In genomic region chr14:29967611-29968010, GRCm38 (mm10) we compare ENCODE assay signal across 8 mouse cellular contexts. TPM values are rescaled to one million over a fixed set of nuclear protein-coding genes. Genes with fewer than 3 reads are reported as not detected.
DNase-seq lines count a peak whose midpoint lies in the region; ATAC-seq and TF ChIP-seq lines count a peak whose summit lies in the region.

No protein-coding gene starts in this region.

- peaks cover 25% of the 10 kb centered on the region for H3K36me3 ChIP-seq in heart, postnatal 0 days (replicated peaks; ENCODE audit: control insufficient read depth, insufficient read depth, low read length)
- H3K36me3 ChIP-seq in hindbrain, embryonic 12.5 days, result peaks cover 21% of the 10 kb centered on the region
- H3K36me3 ChIP-seq in midbrain, embryonic 13.5 days, result peaks cover 28% of the 10 kb centered on the region

- TF ChIP-seq EP300 in heart, postnatal 0 days (IDR thresholded peaks at IDR 0.05; ENCODE audit: low read depth), result no peak

- peaks cover 12% of the 10 kb centered on the region for H3K4me1 ChIP-seq in heart, postnatal 0 days (ENCODE audit: control insufficient read depth, insufficient read depth)
- peaks cover 18% of the 10 kb centered on the region for H3K4me1 ChIP-seq in hindbrain, embryonic 12.5 days
- peaks cover 25% of the 10 kb centered on the region for H3K4me1 ChIP-seq in midbrain, embryonic 13.5 days (replicated peaks)

- TF ChIP-seq CTCF in heart, postnatal 0 days (IDR thresholded peaks at IDR 0.05; ENCODE audit: low read depth), result no peak

- no peak for DNase-seq in heart, postnatal 0 days (ENCODE audit: low spot score)
- no peak for DNase-seq in heart, postnatal 4 days
- DNase-seq in R1 (ENCODE audit: low read depth, low spot score) (peak; percentile 61), adipocyte (ENCODE audit: low spot score) (no peak)
- DNase-seq in frontal cortex, postnatal 14 days (ENCODE audit: low spot score in 2 of 2), result no peak
- DNase-seq in kidney, adult 11 months, result no peak

- peak overlapping the region; percentile 83 for H3K27ac ChIP-seq in heart, postnatal 0 days (ENCODE audit: low read depth)
- H3K27ac ChIP-seq in hindbrain, embryonic 12.5 days, result peak overlapping the region; percentile 71; the same call in 1 of the 2 replicates
- peak overlapping the region; percentile 35; the same call in 1 of the 2 replicates for H3K27ac ChIP-seq in midbrain, embryonic 13.5 days

- H3K4me2 ChIP-seq in heart, postnatal 0 days (ENCODE audit: low read depth, low read length), result peak overlapping the region; percentile 66
- peak overlapping the region; percentile 60 for H3K4me2 ChIP-seq in hindbrain, embryonic 12.5 days (replicated peaks)
- H3K4me2 ChIP-seq in midbrain, embryonic 13.5 days (replicated peaks), result peak overlapping the region; percentile 54

- WGBS in heart, postnatal 0 days, result 59% methylated on average over 7 of the region's 7 CpGs
- 66% methylated on average over 7 of the region's 7 CpGs for WGBS in hindbrain, embryonic 12.5 days
- WGBS in midbrain, embryonic 13.5 days, result 65% methylated on average over 7 of the region's 7 CpGs

- ATAC-seq in heart, postnatal 0 days (ENCODE audit: insufficient read depth, low read depth), result no peak
- 0 out of 2 replicates have a peak, but pooled peaks have one; percentile 2 for ATAC-seq in hindbrain, embryonic 12.5 days (ENCODE audit: low FRiP score)
- ATAC-seq in midbrain, embryonic 13.5 days, result peak; percentile 0; the same call in 1 of the 2 replicates

- peak overlapping the region; percentile 77 for H3K4me3 ChIP-seq in heart, postnatal 0 days (ENCODE audit: low read depth, low read length)
- peak overlapping the region; percentile 91 for H3K4me3 ChIP-seq in hindbrain, embryonic 12.5 days
- peak overlapping the region; percentile 91 for H3K4me3 ChIP-seq in midbrain, embryonic 13.5 days (replicated peaks)

- peaks cover 3% of the 10 kb centered on the region; the same call in 1 of the 2 replicates for H3K9me3 ChIP-seq in heart, postnatal 0 days (replicated peaks; ENCODE audit: control insufficient read depth, low read length)
- no peaks in the 10 kb centered on the region for H3K9me3 ChIP-seq in hindbrain, embryonic 12.5 days (replicated peaks)
- H3K9me3 ChIP-seq in midbrain, embryonic 13.5 days, result 0 out of 2 replicates have a peak, but pooled peaks cover 3% of the 10 kb centered on the region

- 0 out of 2 replicates have a peak overlapping the region, but pooled peaks have one; percentile 26 for H3K9ac ChIP-seq in heart, postnatal 0 days (replicated peaks; ENCODE audit: low read depth, low read length)
- peak overlapping the region; percentile 56; the same call in 1 of the 2 replicates for H3K9ac ChIP-seq in hindbrain, embryonic 12.5 days
- H3K9ac ChIP-seq in midbrain, embryonic 13.5 days (replicated peaks), result peak overlapping the region; percentile 50

- H3K27me3 ChIP-seq in heart, postnatal 0 days (ENCODE audit: control insufficient read depth, insufficient read depth, low read length), result no peaks in the 10 kb centered on the region
- no peaks in the 10 kb centered on the region for H3K27me3 ChIP-seq in hindbrain, embryonic 12.5 days
- no peaks in the 10 kb centered on the region for H3K27me3 ChIP-seq in midbrain, embryonic 13.5 days

RNA-seq across cellular contexts. Expression of gene Selenok, which starts 0.5 kb away (rescaled TPM):
- total RNA-seq in heart, postnatal 0 days (2014; rRNA removed; ENCODE audit: low replicate concordance), result 31.1 and 49.7 TPM in 2 replicates
- polyA plus RNA-seq in heart, postnatal 0 days (2015; fragmentation: Nextera tagmentation; extraction: Ambion mirVana), result 252 and 278 TPM in 2 replicates
- total RNA-seq in heart, postnatal 4 days (2021), result 10 to 100 TPM; 80.1 to 80.2 TPM
- 382 and 390 TPM in 2 replicates for polyA plus RNA-seq in hindbrain, embryonic 12.5 days (2016; fragmentation: Nextera tagmentation; extraction: Ambion mirVana)
- 449 and 471 TPM in 2 replicates for polyA plus RNA-seq in midbrain, embryonic 13.5 days (2015; fragmentation: Nextera tagmentation; extraction: Ambion mirVana)

RNA-seq across cellular contexts. Expression of gene Actr8, which starts 10.5 kb away (rescaled TPM):
- total RNA-seq in heart, postnatal 0 days (2014; rRNA removed; ENCODE audit: low replicate concordance), result 15.3 and 33.8 TPM in 2 replicates
- 42.4 and 44.2 TPM in 2 replicates for polyA plus RNA-seq in heart, postnatal 0 days (2015; fragmentation: Nextera tagmentation; extraction: Ambion mirVana)
- total RNA-seq in heart, postnatal 4 days (2021), result 10 to 100 TPM; 37.8 to 38.6 TPM
- 87.1 and 92.8 TPM in 2 replicates for polyA plus RNA-seq in hindbrain, embryonic 12.5 days (2016; fragmentation: Nextera tagmentation; extraction: Ambion mirVana)
- polyA plus RNA-seq in midbrain, embryonic 13.5 days (2015; fragmentation: Nextera tagmentation; extraction: Ambion mirVana), result 92.3 and 96.5 TPM in 2 replicates

RNA-seq across cellular contexts. Expression of gene Il17rb, which starts 41.1 kb away (rescaled TPM):
- total RNA-seq in heart, postnatal 0 days (2014; rRNA removed; ENCODE audit: low replicate concordance), result 2.5 TPM in 1 of 2 replicates, not detected in the other
- polyA plus RNA-seq in heart, postnatal 0 days (2015; fragmentation: Nextera tagmentation; extraction: Ambion mirVana), result 0.22 and 0.25 TPM in 2 replicates
- total RNA-seq in heart, postnatal 4 days (2021), result under 1 TPM in 1 of 2 experiments, not detected in 1; 0.41 TPM
- 1.0 and 1.7 TPM in 2 replicates for polyA plus RNA-seq in hindbrain, embryonic 12.5 days (2016; fragmentation: Nextera tagmentation; extraction: Ambion mirVana)
- 0.80 and 1.1 TPM in 2 replicates for polyA plus RNA-seq in midbrain, embryonic 13.5 days (2015; fragmentation: Nextera tagmentation; extraction: Ambion mirVana)

RNA-seq across cellular contexts. Expression of gene Chdh, which starts 41.2 kb away (rescaled TPM):
- 0.27 TPM in 1 of 2 replicates, not detected in the other for total RNA-seq in heart, postnatal 0 days (2014; rRNA removed; ENCODE audit: low replicate concordance)
- polyA plus RNA-seq in heart, postnatal 0 days (2015; fragmentation: Nextera tagmentation; extraction: Ambion mirVana), result 0.18 TPM in 1 of 2 replicates, not detected in the other
- total RNA-seq in heart, postnatal 4 days (2021), result under 1 TPM; 0.29 TPM
- polyA plus RNA-seq in hindbrain, embryonic 12.5 days (2016; fragmentation: Nextera tagmentation; extraction: Ambion mirVana), result 0.17 and 0.18 TPM in 2 replicates
- 0.26 and 0.28 TPM in 2 replicates for polyA plus RNA-seq in midbrain, embryonic 13.5 days (2015; fragmentation: Nextera tagmentation; extraction: Ambion mirVana)
